ENCODE assay signal across 1 mouse cellular context in the genomic region with DNA sequence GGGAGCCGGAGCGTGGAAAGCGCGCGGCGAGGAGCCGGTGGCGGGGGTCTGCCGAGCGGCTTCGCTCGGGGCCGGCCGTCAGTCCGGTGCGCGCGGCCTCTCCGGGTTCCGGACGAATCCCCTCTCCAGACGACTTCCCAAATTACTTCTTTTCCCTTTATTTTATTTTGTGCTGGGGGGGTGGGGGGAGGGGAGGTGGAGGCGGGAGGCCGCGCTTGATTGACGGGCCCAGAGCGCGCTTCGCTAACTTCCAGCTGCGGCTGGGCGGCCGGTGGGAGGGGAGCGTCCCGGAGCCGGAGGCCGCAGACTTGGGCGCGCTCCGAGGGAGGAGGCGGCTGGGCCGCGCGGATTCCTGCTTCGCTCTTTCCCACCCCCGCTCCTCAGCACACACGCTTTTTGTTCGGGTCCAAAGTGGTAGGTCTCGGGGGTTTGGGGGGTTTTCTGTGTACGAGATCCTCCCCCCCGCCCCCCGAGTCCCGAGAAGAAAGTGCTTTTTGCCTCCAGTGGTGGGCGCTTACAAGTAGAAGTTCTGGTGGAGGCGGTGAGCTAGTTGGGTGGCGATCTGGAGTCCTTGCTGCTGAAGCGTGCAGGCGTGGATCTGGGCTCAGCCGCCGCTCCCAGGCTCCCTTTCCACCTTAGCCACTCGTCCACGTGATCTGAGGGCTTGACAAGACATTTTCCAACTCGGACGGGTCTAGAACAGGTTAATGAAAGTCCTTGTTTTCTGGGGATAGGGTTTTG.
TF ChIP-seq lines count a peak whose summit lies in the region.

No protein-coding gene starts in this region.

TF ChIP-seq in CH12.LX, 34 proteins besides CTCF, POLR2A, EP300 and RAD21 (continued from another document):
- TF ChIP-seq ZNF384 (IDR thresholded peaks at IDR 0.05; ENCODE audit: low read depth, low read length), result no peak
- TF ChIP-seq MXI1 (IDR thresholded peaks at IDR 0.05; ENCODE audit: low read depth, low read length), result peak; percentile 87
- no peak for TF ChIP-seq ZC3H11A (IDR thresholded peaks at IDR 0.05; ENCODE audit: low read depth, low read length)
- TF ChIP-seq POLR2AphosphoS2 (IDR thresholded peaks at IDR 0.05; ENCODE audit: low read depth, low read length), result no peak
- TF ChIP-seq ZMIZ1 (IDR thresholded peaks at IDR 0.05; ENCODE audit: low read depth, low read length), result 0 out of 2 replicates have a peak, but pooled peaks have one; percentile 14
- no peak; the same call in 1 of the 2 replicates for TF ChIP-seq HCFC1 (IDR thresholded peaks at IDR 0.05; ENCODE audit: low read depth, low read length)
- TF ChIP-seq SIN3A (IDR thresholded peaks at IDR 0.05; ENCODE audit: low read length), result peak; percentile 59
- TF ChIP-seq RCOR1 (conservative IDR thresholded peaks at IDR 0.05; ENCODE audit: low read depth, low read length), result no peak
- peak; percentile 63 for TF ChIP-seq NELFE (IDR thresholded peaks at IDR 0.05; ENCODE audit: low read depth, low read length)
- TF ChIP-seq IRF4 (IDR thresholded peaks at IDR 0.05; ENCODE audit: low read depth, low read length), result peak; percentile 25; the same call in 1 of the 2 replicates
- peak; percentile 22 for TF ChIP-seq CHD1 (IDR thresholded peaks at IDR 0.05; ENCODE audit: low read depth, low read length)
- no peak for TF ChIP-seq USF2 (conservative IDR thresholded peaks at IDR 0.05; ENCODE audit: low read depth, low read length)
- TF ChIP-seq MYC (IDR thresholded peaks at IDR 0.05; ENCODE audit: low read depth, low read length), result peak; percentile 71; the same call in 1 of the 2 replicates
- no peak for TF ChIP-seq MAFK (IDR thresholded peaks at IDR 0.05; ENCODE audit: insufficient replicate concordance, low read length)
- TF ChIP-seq MEF2A (IDR thresholded peaks at IDR 0.05; ENCODE audit: borderline replicate concordance, low read depth, low read length), result no peak; the same call in 1 of the 2 replicates
- peak; percentile 10; the same call in 1 of the 2 replicates for TF ChIP-seq CHD2 (IDR thresholded peaks at IDR 0.05; ENCODE audit: low read length)
- no peak for TF ChIP-seq SMC3 (IDR thresholded peaks at IDR 0.05; ENCODE audit: low read depth, low read length)
- no peak for TF ChIP-seq JUN (IDR thresholded peaks at IDR 0.05; ENCODE audit: insufficient read depth, low read depth, low read length)
- TF ChIP-seq NRF1 (IDR thresholded peaks at IDR 0.05; ENCODE audit: low read depth, low read length), result no peak
- TF ChIP-seq TBP (conservative IDR thresholded peaks at IDR 0.05; ENCODE audit: low read depth, low read length), result 0 out of 2 replicates have a peak, but pooled peaks have one; percentile 23
- TF ChIP-seq PAX5 (IDR thresholded peaks at IDR 0.05; ENCODE audit: low read length), result no peak
- TF ChIP-seq MAX (IDR thresholded peaks at IDR 0.05; ENCODE audit: low read length), result peak; percentile 71
- TF ChIP-seq GABPA (IDR thresholded peaks at IDR 0.05; ENCODE audit: insufficient replicate concordance, low read depth, low read length), result no peak
- TF ChIP-seq JUND (conservative IDR thresholded peaks at IDR 0.05; ENCODE audit: low read depth, low read length), result no peak
- TF ChIP-seq KAT2A (IDR thresholded peaks at IDR 0.05; ENCODE audit: insufficient replicate concordance, low read length), result peak; percentile 40; the same call in 1 of the 2 replicates
